Mouse (Mus musculus) forebrain, embryonic 15.5 days (tissue): ENCODE results near the gene Tex22. TPM values are rescaled to one million over a fixed set of nuclear protein-coding genes. Genes with fewer than 3 reads are reported as not detected.

Experiments used
- ATAC-seq: fragments of 200-750 bp; cut with Nextera tagmentation; replicated peaks from 2 replicates; pipeline ENCODE4 v1.8.0; 2017; ENCODE audit warnings: mild to moderate bottlenecking, moderate TSS enrichment, moderate library complexity
- H3K27ac ChIP-seq: fragments of 300-500 bp; sonication (generic); replicated peaks from 2 replicates; pipeline ENCODE4 v1.5.1; 2015; ENCODE audit warnings: mild to moderate bottlenecking, inconsistent platforms
- H3K27me3 ChIP-seq: fragments of 300-500 bp; sonication (generic); 2 replicates; pipeline ENCODE4 v1.6.1; 2015; ENCODE audit warnings: inconsistent platforms
- H3K36me3 ChIP-seq: fragments of 300-500 bp; sonication (generic); 2 replicates; pipeline ENCODE4 v1.6.1; 2015; ENCODE audit warnings: mild to moderate bottlenecking, inconsistent platforms
- H3K4me1 ChIP-seq: fragments of 300-500 bp; sonication (generic); 2 replicates; pipeline ENCODE4 v1.6.1; 2015; ENCODE audit warnings: inconsistent platforms
- H3K4me2 ChIP-seq: fragments of 300-500 bp; sonication (generic); replicated peaks from 2 replicates; pipeline ENCODE4 v1.6.1; 2015; ENCODE audit warnings: mild to moderate bottlenecking, inconsistent platforms
- H3K4me3 ChIP-seq: fragments of 300-500 bp; sonication (generic); 2 replicates; pipeline ENCODE4 v1.5.1; 2015; ENCODE audit warnings: mild to moderate bottlenecking, inconsistent platforms
- H3K9ac ChIP-seq: fragments of 300-500 bp; sonication (generic); replicated peaks from 2 replicates; pipeline ENCODE4 v1.6.1; 2015; ENCODE audit warnings: mild to moderate bottlenecking, inconsistent platforms
- H3K9me3 ChIP-seq: fragments of 300-500 bp; sonication (generic); 2 replicates; pipeline ENCODE4 v1.6.1; 2016; ENCODE audit warnings: inconsistent platforms
- WGBS: fragments of 180-500 bp; shearing (Covaris S2); methylation state at CpG from one replicate; pipeline ENCODE4 v1.1.7; 2015; ENCODE audit warnings: mixed read lengths; 5-methylcytosine and 5-hydroxymethylcytosine counted together
- polyA plus RNA-seq: library from polyadenylated mRNA; unstranded; fragments of >200 nt; fragmentation: Nextera tagmentation; extraction: Ambion mirVana; gene quantifications from 2 replicates; pipeline ENCODE4 v1.2.1, GENCODE M21; 2015

Tex22 gene
- polyA plus RNA-seq, 1 experiment from 2014 or later = 0.18 TPM

DNA sequence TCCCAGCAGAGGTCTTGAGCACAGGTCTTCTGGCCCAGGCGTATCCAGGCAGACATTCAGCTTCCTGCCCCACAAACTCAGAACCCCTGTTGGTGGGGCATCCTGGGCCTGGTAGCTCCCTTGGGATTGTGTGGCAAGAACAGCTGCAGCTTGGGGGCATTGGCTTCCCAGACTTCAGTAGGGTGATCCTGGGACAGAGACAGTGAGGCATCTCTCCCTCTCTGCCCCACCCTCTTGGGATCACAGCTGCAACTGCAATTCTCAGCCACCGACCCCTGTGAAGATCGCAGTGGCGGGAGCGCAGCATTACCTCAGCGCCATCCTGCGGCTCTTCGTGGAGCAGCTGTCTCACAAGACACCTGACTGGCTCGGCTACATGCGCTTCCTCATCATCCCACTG lies 12.1 kb upstream of the Tex22 start:
- no peaks in the 10 kb centered on the region for H3K9me3 ChIP-seq
- WGBS = 88% methylated on average over 10 of the region's 10 CpGs
- no peak overlapping the region for H3K9ac ChIP-seq
- no peak overlapping the region for H3K4me3 ChIP-seq
- H3K4me2 ChIP-seq = no peak overlapping the region
- H3K4me1 ChIP-seq = no peaks in the 10 kb centered on the region
- peaks cover 78% of the 10 kb centered on the region for H3K36me3 ChIP-seq
- no peak overlapping the region for H3K27ac ChIP-seq
- H3K27me3 ChIP-seq = no peaks in the 10 kb centered on the region
- ATAC-seq = no peak

DNA sequence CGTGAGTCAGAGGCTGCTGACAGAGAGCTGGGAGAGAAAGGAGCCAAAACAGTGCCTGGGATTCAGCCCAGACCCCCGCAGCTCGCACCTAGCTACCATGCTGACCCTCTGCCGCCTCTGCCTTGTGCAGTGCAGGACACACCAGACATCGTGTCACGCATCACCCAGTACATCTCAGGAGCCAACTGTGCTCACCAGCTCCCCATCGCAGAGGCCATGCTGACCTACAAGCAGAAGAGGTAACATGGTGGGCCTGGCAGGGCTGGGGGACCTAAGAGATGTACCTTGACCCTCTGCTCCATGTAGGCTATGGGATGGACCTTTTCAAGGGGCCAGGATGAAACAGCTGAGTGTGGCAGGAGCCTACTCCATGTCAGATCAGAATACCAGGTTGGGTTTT lies 10.6 kb upstream of the Tex22 start:
- Histone ChIP-seq H3K9me3 (no peaks in the 10 kb centered on the region), H3K36me3 (peaks cover 65% of the 10 kb centered on the region), H3K4me1 (no peaks in the 10 kb centered on the region), H3K27ac (no peak overlapping the region), H3K27me3 (no peaks in the 10 kb centered on the region), H3K4me3 (no peak overlapping the region), H3K4me2 (no peak overlapping the region), H3K9ac (no peak overlapping the region)
- no peak for ATAC-seq
- 93% methylated on average over 7 of the region's 7 CpGs for WGBS

GRCm38 (mm10) chr12:113068002-113068401 lies 6.3 kb upstream of the Tex22 start:
- H3K4me2 ChIP-seq = no peak overlapping the region
- no peak for ATAC-seq
- no peak overlapping the region for H3K9ac ChIP-seq
- H3K4me3 ChIP-seq = no peak overlapping the region
- no peaks in the 10 kb centered on the region for H3K4me1 ChIP-seq
- 85% methylated on average over 7 of the region's 7 CpGs for WGBS
- no peaks in the 10 kb centered on the region for H3K27me3 ChIP-seq
- peaks cover 56% of the 10 kb centered on the region for H3K36me3 ChIP-seq
- H3K27ac ChIP-seq = no peak overlapping the region
- no peaks in the 10 kb centered on the region for H3K9me3 ChIP-seq

- Histone ChIP-seq H3K4me1 (peaks cover 10% of the 10 kb centered on the region), H3K27ac (no peak overlapping the region), H3K36me3 (peaks cover 44% of the 10 kb centered on the region), H3K27me3 (no peaks in the 10 kb centered on the region), H3K4me3 (no peak overlapping the region), H3K9me3 (no peaks in the 10 kb centered on the region), H3K9ac (no peak overlapping the region), H3K4me2 (no peak overlapping the region)
- WGBS = 97% methylated on average over 6 of the region's 6 CpGs
- ATAC-seq = no peak
Observed at GRCm38 (mm10) chr12:113069389-113069788, 4.9 kb upstream of the Tex22 start.

DNA sequence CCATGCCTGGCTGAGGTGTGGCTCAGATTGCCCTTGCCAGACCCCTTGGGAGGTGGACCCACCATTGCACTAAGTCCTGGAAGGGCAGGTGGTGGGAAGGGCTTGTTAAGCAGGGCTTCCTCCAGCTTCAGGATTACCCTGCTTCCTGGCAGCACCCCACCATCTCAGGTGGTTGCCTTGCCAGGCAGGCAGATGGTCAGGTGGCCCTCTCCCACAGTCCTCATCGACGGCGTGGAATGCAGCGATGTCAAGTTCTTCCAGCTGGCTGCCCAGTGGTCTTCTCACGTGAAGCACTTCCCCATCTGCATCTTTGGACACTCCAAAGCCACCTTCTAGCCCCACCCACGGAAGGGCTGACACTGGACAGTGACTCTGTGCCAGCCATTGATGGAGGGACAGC lies 3.0 kb upstream of the Tex22 start:
- ATAC-seq = no peak
- Histone ChIP-seq H3K9ac (no peak overlapping the region), H3K4me1 (peaks cover 21% of the 10 kb centered on the region), H3K27me3 (no peaks in the 10 kb centered on the region), H3K27ac (no peak overlapping the region), H3K4me2 (no peak overlapping the region), H3K36me3 (peaks cover 36% of the 10 kb centered on the region), H3K4me3 (no peak overlapping the region), H3K9me3 (no peaks in the 10 kb centered on the region)
- WGBS = 85% methylated on average over 6 of the region's 6 CpGs

DNA sequence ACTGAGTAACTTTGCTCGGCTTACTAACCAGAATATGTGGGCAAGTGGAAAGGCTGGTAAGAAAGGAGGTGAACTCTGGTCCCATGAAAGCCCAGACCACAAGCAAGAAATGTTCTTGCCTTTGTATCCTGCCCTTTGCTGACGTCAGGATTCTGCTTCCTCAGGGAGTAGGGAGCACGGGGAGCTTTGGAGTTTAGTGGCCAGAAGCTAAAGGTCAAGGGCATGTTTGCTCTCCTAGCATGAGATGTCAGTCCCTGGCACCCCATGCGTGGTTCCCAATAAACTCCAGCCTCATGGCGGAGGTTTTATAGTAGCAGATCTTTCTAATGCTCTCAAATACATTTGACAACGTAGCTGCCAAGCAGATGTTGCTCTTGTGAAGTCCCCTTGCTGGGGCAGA lies 2.5 kb upstream of the Tex22 start:
- Histone ChIP-seq H3K27me3 (no peaks in the 10 kb centered on the region), H3K4me2 (no peak overlapping the region), H3K36me3 (peaks cover 33% of the 10 kb centered on the region), H3K4me1 (peaks cover 21% of the 10 kb centered on the region), H3K4me3 (no peak overlapping the region), H3K9me3 (no peaks in the 10 kb centered on the region), H3K9ac (no peak overlapping the region), H3K27ac (no peak overlapping the region)
- WGBS = 91% methylated on average over 6 of the region's 6 CpGs
- no peak for ATAC-seq

DNA sequence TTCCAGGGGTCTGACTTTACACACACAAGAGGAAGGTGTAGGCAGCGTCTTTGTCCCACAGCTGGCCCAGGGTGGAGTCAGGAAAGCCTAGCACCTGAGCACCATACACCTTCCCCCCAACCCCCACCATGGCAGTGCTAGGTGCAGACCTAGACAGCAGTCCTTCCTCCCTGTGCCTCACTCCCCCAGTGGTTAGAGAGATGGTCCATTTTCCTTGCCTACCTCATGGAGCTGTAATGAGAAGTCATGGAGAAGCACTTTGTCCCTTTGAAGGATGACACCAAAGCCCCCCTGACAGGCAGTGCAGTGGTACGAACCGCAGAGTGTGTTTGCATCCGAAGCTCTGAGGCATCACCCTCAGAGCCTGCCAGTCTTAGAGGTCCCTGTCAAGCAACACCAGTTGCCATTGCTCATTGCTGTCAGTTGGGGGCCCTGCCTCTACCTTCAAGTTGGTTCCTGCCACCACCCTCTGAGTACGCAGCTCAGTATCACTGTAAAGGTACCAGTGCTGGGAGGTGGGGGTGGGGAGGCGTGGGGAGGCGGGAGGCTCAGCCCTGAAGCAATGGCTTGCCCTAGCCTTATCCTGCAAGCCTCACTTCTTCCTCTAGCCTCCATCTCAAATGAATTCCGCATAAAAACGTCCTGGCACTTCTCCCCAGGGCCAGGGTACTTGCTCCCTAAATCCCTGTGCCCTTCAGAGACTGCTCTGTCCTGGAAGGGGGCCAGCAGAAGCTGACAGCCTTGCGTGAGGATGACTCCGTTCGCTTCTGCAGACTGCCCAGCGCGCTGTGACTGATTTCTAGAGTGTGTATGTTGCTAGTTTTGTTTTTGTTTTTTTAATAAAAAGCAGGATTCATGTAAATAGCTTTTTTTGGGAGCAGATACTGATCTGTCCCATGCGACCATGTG lies 628 bp upstream of the Tex22 start:
- Histone ChIP-seq H3K4me2 (peak overlapping the region; percentile 86), H3K27me3 (no peaks in the 10 kb centered on the region), H3K36me3 (peaks cover 33% of the 10 kb centered on the region), H3K27ac (peak overlapping the region; percentile 93), H3K9me3 (no peaks in the 10 kb centered on the region), H3K4me1 (peaks cover 21% of the 10 kb centered on the region), H3K9ac (peak overlapping the region; percentile 57), H3K4me3 (peak overlapping the region; percentile 44)
- WGBS = 15% methylated on average over 15 of the region's 15 CpGs
- ATAC-seq = peak; percentile 41

- no peaks in the 10 kb centered on the region for H3K27me3 ChIP-seq
- H3K9ac ChIP-seq = peak overlapping the region; percentile 57
- H3K4me1 ChIP-seq = peaks cover 21% of the 10 kb centered on the region
- H3K9me3 ChIP-seq = no peaks in the 10 kb centered on the region
- ATAC-seq = peak; percentile 77
- H3K36me3 ChIP-seq = peaks cover 19% of the 10 kb centered on the region
- peak overlapping the region; percentile 86 for H3K4me2 ChIP-seq
- peak overlapping the region; percentile 93 for H3K27ac ChIP-seq
- WGBS = 3% methylated on average over 10 of the region's 10 CpGs
- H3K4me3 ChIP-seq = peak overlapping the region; percentile 44
Observed at GRCm38 (mm10) chr12:113075063-113075454, 757 bp downstream of the Tex22 start.

DNA sequence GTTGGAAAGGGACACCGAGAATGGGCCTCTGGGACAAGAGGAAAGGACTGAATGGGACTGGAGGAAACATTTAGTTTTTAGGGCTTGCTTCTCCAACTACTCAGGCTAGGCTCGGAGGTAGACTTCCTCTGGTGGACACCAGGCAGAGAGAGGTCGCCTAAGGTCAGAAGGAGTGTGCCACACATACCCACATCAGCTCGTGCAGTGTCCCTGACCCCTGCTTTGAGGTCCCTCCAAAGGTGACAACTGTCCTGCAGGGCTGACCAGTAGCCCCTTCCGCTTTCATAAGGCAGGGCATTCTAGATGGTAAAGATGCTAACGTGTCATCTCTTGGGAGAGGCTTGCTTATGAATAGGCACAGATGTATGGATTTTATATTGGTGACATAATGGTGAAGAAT lies 1.2 kb downstream of the Tex22 start:
- H3K27me3 ChIP-seq = no peaks in the 10 kb centered on the region
- peaks cover 21% of the 10 kb centered on the region for H3K4me1 ChIP-seq
- H3K27ac ChIP-seq = peak overlapping the region; percentile 93
- H3K36me3 ChIP-seq = peaks cover 15% of the 10 kb centered on the region
- H3K9ac ChIP-seq = no peak overlapping the region
- 59% methylated on average over 6 of the region's 6 CpGs for WGBS
- no peak for ATAC-seq
- H3K4me2 ChIP-seq = peak overlapping the region; percentile 86
- H3K9me3 ChIP-seq = no peaks in the 10 kb centered on the region
- peak overlapping the region; percentile 44 for H3K4me3 ChIP-seq

DNA sequence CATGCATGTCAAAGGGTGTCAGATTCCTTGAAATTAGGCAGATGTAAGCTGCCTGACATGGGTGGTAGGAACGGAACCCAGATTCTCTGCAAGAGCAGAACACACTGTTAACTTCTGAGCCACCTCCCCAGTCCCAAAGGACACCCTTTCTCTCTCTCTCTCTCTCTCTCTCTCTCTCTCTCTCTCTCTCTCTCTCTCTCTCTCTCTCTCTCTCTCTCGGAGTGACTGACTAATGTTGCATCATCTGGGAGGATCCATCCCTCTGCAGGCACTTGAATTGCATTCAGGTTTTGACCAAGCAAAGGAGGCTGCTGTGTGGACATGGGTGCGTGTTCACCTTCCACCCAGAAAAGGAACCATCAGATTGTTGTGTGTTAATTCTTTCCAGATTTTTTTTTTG lies 13.0 kb downstream of the Tex22 start:
- H3K9me3 ChIP-seq = no peaks in the 10 kb centered on the region
- no peak overlapping the region for H3K4me3 ChIP-seq
- no peaks in the 10 kb centered on the region for H3K36me3 ChIP-seq
- 75% methylated on average over 3 of the region's 3 CpGs for WGBS
- H3K4me2 ChIP-seq = no peak overlapping the region
- no peaks in the 10 kb centered on the region for H3K27me3 ChIP-seq
- no peak overlapping the region for H3K27ac ChIP-seq
- no peak for ATAC-seq
- no peaks in the 10 kb centered on the region for H3K4me1 ChIP-seq
- H3K9ac ChIP-seq = no peak overlapping the region

DNA sequence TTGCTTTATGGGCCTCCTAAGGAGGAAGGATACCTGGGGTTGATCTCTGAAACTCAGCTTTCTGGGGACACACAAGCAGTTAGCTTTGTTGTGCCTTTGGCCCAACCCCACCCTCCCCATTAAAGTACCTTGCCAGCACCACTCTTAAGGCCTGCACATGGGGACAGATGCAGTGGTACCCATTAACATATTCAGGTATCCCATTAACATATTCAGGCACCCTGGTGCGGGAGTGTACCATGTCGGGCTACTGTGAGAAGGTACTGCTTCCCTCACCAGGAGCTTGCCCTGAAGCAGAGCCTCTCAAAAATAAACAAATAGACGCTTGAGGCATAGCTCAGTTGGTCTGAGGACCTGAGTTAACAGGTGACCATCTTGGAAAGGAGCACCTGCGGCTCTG lies 13.7 kb downstream of the Tex22 start:
- Histone ChIP-seq H3K9ac (no peak overlapping the region), H3K4me1 (no peaks in the 10 kb centered on the region), H3K9me3 (no peaks in the 10 kb centered on the region), H3K4me2 (no peak overlapping the region), H3K27ac (no peak overlapping the region), H3K4me3 (no peak overlapping the region), H3K36me3 (no peaks in the 10 kb centered on the region), H3K27me3 (no peaks in the 10 kb centered on the region)
- no peak for ATAC-seq
- 40% methylated on average over 4 of the region's 4 CpGs for WGBS

- ATAC-seq = no peak
- Histone ChIP-seq H3K27ac (no peak overlapping the region), H3K9me3 (no peaks in the 10 kb centered on the region), H3K36me3 (no peaks in the 10 kb centered on the region), H3K4me3 (no peak overlapping the region), H3K4me2 (no peak overlapping the region), H3K9ac (no peak overlapping the region), H3K4me1 (no peaks in the 10 kb centered on the region), H3K27me3 (no peaks in the 10 kb centered on the region)
- 88% methylated on average over 6 of the region's 6 CpGs for WGBS
Observed at GRCm38 (mm10) chr12:113089107-113089506, 14.8 kb downstream of the Tex22 start.

DNA sequence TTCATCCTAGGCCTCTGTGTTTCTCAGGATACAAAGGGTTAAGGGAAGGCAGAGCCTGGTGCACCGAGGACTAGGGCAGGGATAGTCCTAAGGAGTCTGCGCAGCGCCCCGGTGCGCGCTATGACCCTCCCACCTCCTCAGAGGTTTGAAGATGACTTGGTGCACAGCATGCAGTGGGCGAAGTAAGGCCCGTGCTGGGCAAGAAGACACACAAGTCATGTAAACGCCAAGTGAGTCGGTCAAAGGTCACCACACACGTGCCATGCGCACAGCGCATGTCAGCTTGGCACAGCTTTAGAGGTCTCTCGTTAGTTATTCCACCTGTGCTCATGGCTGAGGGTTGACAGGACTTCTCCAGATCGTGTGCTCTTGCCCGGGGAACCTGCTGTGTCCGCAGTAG lies 15.8 kb downstream of the Tex22 start:
- no peak for ATAC-seq
- H3K27me3 ChIP-seq = no peaks in the 10 kb centered on the region
- H3K4me3 ChIP-seq = no peak overlapping the region
- WGBS = 83% methylated on average over 17 of the region's 17 CpGs
- H3K9ac ChIP-seq = no peak overlapping the region
- H3K36me3 ChIP-seq = no peaks in the 10 kb centered on the region
- no peak overlapping the region for H3K27ac ChIP-seq
- H3K4me2 ChIP-seq = no peak overlapping the region
- no peaks in the 10 kb centered on the region for H3K4me1 ChIP-seq
- no peaks in the 10 kb centered on the region for H3K9me3 ChIP-seq
